Mouse (Mus musculus): ENCODE data around the gene Preb. TPM values are rescaled to one million over a fixed set of nuclear protein-coding genes. Genes with fewer than 3 reads are reported as not detected.
A peak's percentile ranks its signal among the peaks of the same experiment; 100 is the strongest.

Preb gene
- total and polyA plus RNA-seq, 2 experiments from 2014 or later = 49.6 to 106 TPM

DNA sequence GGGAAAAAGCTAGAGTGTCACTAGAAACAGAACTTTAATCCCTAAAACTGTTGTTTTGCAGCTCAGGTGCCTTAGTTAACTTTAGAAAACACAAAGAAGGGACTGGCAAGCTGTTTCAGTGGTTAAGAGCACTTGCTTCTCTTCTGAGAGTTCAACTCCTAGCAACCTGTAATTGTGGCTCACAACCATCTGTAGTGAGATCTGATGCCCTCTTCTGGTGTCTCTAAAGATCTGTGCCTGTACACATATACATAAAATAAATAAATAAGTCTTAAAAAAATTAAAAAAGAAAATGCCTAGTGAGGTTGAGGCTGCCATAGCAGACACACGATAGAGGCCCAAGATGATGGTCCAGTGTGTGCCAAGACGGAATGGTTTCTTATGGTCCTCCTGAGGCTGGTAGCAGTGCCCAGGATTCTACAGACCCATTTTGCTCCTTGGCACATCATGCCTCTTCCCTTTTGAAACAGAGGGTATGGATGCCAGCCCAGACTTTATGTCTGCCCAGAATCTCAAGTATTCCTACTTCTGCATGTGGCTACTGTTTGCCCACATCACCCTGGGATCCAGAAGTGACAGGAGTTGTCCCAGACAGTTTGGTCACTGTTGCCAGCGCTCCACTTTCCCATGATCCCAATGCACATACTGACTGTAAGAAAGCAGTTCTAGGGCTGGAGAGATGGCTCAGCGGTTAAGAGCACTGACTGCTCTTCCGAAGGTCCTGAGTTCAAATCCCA is 25.3 kb downstream of the Preb start:
- Histone ChIP-seq H3K9ac (replicated peaks; ENCODE audit: low read length) (no peak overlapping the region), H3K4me2 (ENCODE audit: low read depth, low read length) (no peak overlapping the region), H3K27ac (no peak overlapping the region), H3K9me3 (ENCODE audit: low read length) (no peaks in the 10 kb centered on the region), H3K36me3 (ENCODE audit: insufficient read depth, low read length) (no peaks in the 10 kb centered on the region), H3K4me3 (ENCODE audit: low read length) (no peak overlapping the region), H3K4me1 (ENCODE audit: insufficient read depth, low read length) (no peaks in the 10 kb centered on the region), H3K27me3 (ENCODE audit: insufficient read depth, low read length) (no peaks in the 10 kb centered on the region)
- WGBS = 85% methylated on average over 5 of the region's 5 CpGs
- TF ChIP-seq CTCF (IDR thresholded peaks at IDR 0.05; ENCODE audit: low read depth) = peak; percentile 16; the same call in 1 of the 2 replicates
- peak; percentile 44 for DNase-seq (ENCODE audit: low spot score)
- ATAC-seq = peak; percentile 63; the same call in 1 of the 2 replicates

GRCm38 (mm10) chr5:30933705-30934104 is 26.5 kb downstream of the Preb start:
- Histone ChIP-seq H3K4me2 (ENCODE audit: low read depth, low read length) (no peak overlapping the region), H3K27ac (no peak overlapping the region)
- WGBS = 72% methylated on average over 5 of the region's 5 CpGs

DNA sequence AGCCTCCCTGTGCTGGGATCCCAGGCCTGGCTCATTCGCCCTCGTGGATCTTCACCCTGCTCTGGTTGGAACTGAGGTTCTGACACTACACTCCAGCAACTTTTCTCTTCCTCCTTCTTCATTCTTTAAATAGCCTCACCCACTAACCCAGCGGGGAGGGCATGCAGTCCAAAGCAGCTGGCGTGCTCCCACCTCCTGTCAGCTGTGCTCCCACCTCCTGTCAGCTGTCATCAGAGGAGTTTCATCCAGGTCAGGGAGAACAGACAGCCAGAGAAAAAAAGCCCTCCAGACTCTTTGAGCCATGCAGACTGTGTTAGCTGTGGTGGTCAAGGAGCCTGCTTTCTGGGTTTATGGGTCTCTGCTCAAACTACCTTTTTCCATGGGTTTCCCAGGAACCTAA is 28.8 kb downstream of the Preb start:
- Histone ChIP-seq H3K27me3 (ENCODE audit: insufficient read depth, low read length) (no peaks in the 10 kb centered on the region), H3K4me1 (ENCODE audit: insufficient read depth, low read length) (no peaks in the 10 kb centered on the region), H3K4me2 (ENCODE audit: low read depth, low read length) (no peak overlapping the region), H3K9ac (replicated peaks; ENCODE audit: low read length) (no peak overlapping the region), H3K27ac (no peak overlapping the region), H3K9me3 (ENCODE audit: low read length) (no peaks in the 10 kb centered on the region), H3K36me3 (ENCODE audit: insufficient read depth, low read length) (no peaks in the 10 kb centered on the region), H3K4me3 (ENCODE audit: low read length) (no peak overlapping the region)
- DNase-seq (ENCODE audit: low spot score) = no peak
- no peak for TF ChIP-seq CTCF (IDR thresholded peaks at IDR 0.05; ENCODE audit: low read depth)
- no peak for ATAC-seq
- 89% methylated on average over 4 of the region's 4 CpGs for WGBS

More at GRCm38 (mm10) chr5:30933705-30934104, 26.5 kb downstream of the Preb start:
- no peak for TF ChIP-seq CTCF (IDR thresholded peaks at IDR 0.05; ENCODE audit: low read depth)
- Histone ChIP-seq H3K4me1 (ENCODE audit: insufficient read depth, low read length) (no peaks in the 10 kb centered on the region), H3K27me3 (ENCODE audit: insufficient read depth, low read length) (no peaks in the 10 kb centered on the region), H3K4me3 (ENCODE audit: low read length) (no peak overlapping the region), H3K9me3 (ENCODE audit: low read length) (no peaks in the 10 kb centered on the region), H3K9ac (replicated peaks; ENCODE audit: low read length) (no peak overlapping the region), H3K36me3 (ENCODE audit: insufficient read depth, low read length) (no peaks in the 10 kb centered on the region)
- no peak for ATAC-seq
- DNase-seq (ENCODE audit: low spot score) = no peak

- TF ChIP-seq CTCF (IDR thresholded peaks at IDR 0.05; ENCODE audit: low read depth) = no peak
- WGBS = 59% methylated on average over 6 of the region's 6 CpGs
- ATAC-seq = 0 out of 2 replicates have a peak, but pooled peaks have one; percentile 15
These were observed 29.3 kb downstream of the Preb start for GRCm38 (mm10) chr5:30930846-30931245.

GRCm38 (mm10) chr5:30930121-30930520 is 30.0 kb downstream of the Preb start:
- no peak overlapping the region for H3K4me2 ChIP-seq (ENCODE audit: low read depth, low read length)
- 34% methylated on average over 4 of the region's 4 CpGs for WGBS
- peak; percentile 80 for TF ChIP-seq CTCF (IDR thresholded peaks at IDR 0.05; ENCODE audit: low read depth)
- no peaks in the 10 kb centered on the region for H3K9me3 ChIP-seq (ENCODE audit: low read length)
- no peaks in the 10 kb centered on the region for H3K36me3 ChIP-seq (ENCODE audit: insufficient read depth, low read length)
- DNase-seq (ENCODE audit: low spot score) = peak; percentile 89
- no peak overlapping the region for H3K4me3 ChIP-seq (ENCODE audit: low read length)
- H3K27me3 ChIP-seq (ENCODE audit: insufficient read depth, low read length) = no peaks in the 10 kb centered on the region
- H3K27ac ChIP-seq = no peak overlapping the region
- no peaks in the 10 kb centered on the region for H3K4me1 ChIP-seq (ENCODE audit: insufficient read depth, low read length)
- ATAC-seq = peak; percentile 36; the same call in 1 of the 2 replicates
- no peak overlapping the region for H3K9ac ChIP-seq (replicated peaks; ENCODE audit: low read length)

More at GRCm38 (mm10) chr5:30930846-30931245, 29.3 kb downstream of the Preb start:
- Histone ChIP-seq H3K27ac (0 out of 2 replicates have a peak overlapping the region, but pooled peaks have one; percentile 11), H3K4me2 (ENCODE audit: low read depth, low read length) (no peak overlapping the region), H3K9me3 (ENCODE audit: low read length) (no peaks in the 10 kb centered on the region), H3K4me1 (ENCODE audit: insufficient read depth, low read length) (no peaks in the 10 kb centered on the region), H3K27me3 (ENCODE audit: insufficient read depth, low read length) (no peaks in the 10 kb centered on the region), H3K36me3 (ENCODE audit: insufficient read depth, low read length) (no peaks in the 10 kb centered on the region), H3K9ac (replicated peaks; ENCODE audit: low read length) (no peak overlapping the region), H3K4me3 (ENCODE audit: low read length) (no peak overlapping the region)
- DNase-seq (ENCODE audit: low spot score) = no peak

DNA sequence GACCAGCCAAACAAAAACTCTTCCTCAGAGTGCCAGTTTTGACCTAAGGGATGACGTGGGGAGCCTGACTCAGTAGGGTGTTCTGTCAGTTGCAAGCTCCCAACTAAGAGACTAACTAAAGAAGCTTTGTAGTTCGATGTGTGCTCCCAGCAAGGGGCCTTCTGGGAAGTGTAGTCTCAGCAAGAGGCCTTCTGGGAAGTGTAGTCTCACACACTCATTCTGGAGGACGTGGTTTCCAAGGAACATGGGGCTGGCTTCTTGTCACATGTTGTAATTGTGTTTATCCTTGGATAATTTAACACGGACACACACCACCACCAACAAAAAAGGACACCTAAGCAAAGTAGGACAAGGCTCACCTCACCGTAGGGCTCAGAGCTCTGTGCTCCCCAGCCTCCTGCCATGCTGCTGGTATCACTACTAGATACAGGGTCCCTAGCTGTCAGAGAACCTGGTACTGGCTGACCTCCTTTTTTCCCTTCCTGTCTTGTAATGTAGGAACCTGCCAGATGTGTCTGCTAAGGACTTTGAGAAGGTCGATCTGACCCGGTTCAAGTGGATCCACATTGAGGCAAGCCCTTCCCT is 32.1 kb downstream of the Preb start:
- H3K4me2 ChIP-seq (ENCODE audit: low read depth, low read length) = peak overlapping the region; percentile 42
- H3K27ac ChIP-seq = no peak overlapping the region
- DNase-seq (ENCODE audit: low spot score) (peak; percentile 72), ATAC-seq (peak; percentile 67; the same call in 1 of the 2 replicates)
- H3K9ac ChIP-seq (replicated peaks; ENCODE audit: low read length) = no peak overlapping the region
- H3K36me3 ChIP-seq (ENCODE audit: insufficient read depth, low read length) = no peaks in the 10 kb centered on the region
- WGBS = 43% methylated on average over 7 of the region's 7 CpGs
- H3K9me3 ChIP-seq (ENCODE audit: low read length) = no peaks in the 10 kb centered on the region
- no peak for TF ChIP-seq CTCF (IDR thresholded peaks at IDR 0.05; ENCODE audit: low read depth)
- H3K27me3 ChIP-seq (ENCODE audit: insufficient read depth, low read length) = no peaks in the 10 kb centered on the region
- no peaks in the 10 kb centered on the region for H3K4me1 ChIP-seq (ENCODE audit: insufficient read depth, low read length)
- H3K4me3 ChIP-seq (ENCODE audit: low read length) = no peak overlapping the region

- H3K9me3 ChIP-seq (ENCODE audit: low read length) = no peaks in the 10 kb centered on the region
- no peak for TF ChIP-seq CTCF (IDR thresholded peaks at IDR 0.05; ENCODE audit: low read depth)
- no peak for DNase-seq (ENCODE audit: low spot score)
- no peak overlapping the region for H3K9ac ChIP-seq (replicated peaks; ENCODE audit: low read length)
- H3K27me3 ChIP-seq (ENCODE audit: insufficient read depth, low read length) = no peaks in the 10 kb centered on the region
- H3K27ac ChIP-seq = no peak overlapping the region
- 78% methylated on average over 2 of the region's 2 CpGs for WGBS
- no peak overlapping the region for H3K4me3 ChIP-seq (ENCODE audit: low read length)
- H3K4me1 ChIP-seq (ENCODE audit: insufficient read depth, low read length) = peaks cover 8% of the 10 kb centered on the region
- H3K36me3 ChIP-seq (ENCODE audit: insufficient read depth, low read length) = no peaks in the 10 kb centered on the region
- no peak overlapping the region for H3K4me2 ChIP-seq (ENCODE audit: low read depth, low read length)
- ATAC-seq = no peak
These were observed 34.1 kb downstream of the Preb start for GRCm38 (mm10) chr5:30926073-30926472.
